Mouse (Mus musculus) small intestine, adult 2 months (tissue): ENCODE data around the gene Fam170b.

Experiments used
- CTCF ChIP-seq: fragments of 200-500 bp; IDR thresholded peaks from 2 replicates; pipeline ENCODE4 v1.5.1; 2012; ENCODE audit warnings: low read depth, mild to moderate bottlenecking, control low read depth, inconsistent platforms, low read length, moderate library complexity, mixed read lengths; ENCODE audit not compliant: insufficient replicate concordance, insufficient read length; ENCODE audit errors: extremely low read depth
- POLR2A ChIP-seq: fragments of 200-500 bp; IDR thresholded peaks from 2 replicates; pipeline ENCODE4 v1.6.1; 2012; ENCODE audit warnings: low read depth, mild to moderate bottlenecking, control low read depth, inconsistent platforms, low read length, moderate library complexity

- TF ChIP-seq CTCF (no peak), POLR2A (no peak)
These were observed 23.0 kb downstream of the Fam170b start, which contains the start of gene Vstm4 for GRCm38 (mm10) chr14:32856681-32857328.
